Mouse (Mus musculus) small intestine, adult 2 months (tissue): Measurements from ENCODE around the gene Ovol3. TPM values are rescaled to one million over a fixed set of nuclear protein-coding genes. Genes with fewer than 3 reads are reported as not detected.
A peak's percentile ranks its signal among the peaks of the same experiment; 100 is the strongest.

Experiments
- H3K27ac ChIP-seq: fragments of 200-500 bp; 2 replicates; pipeline ENCODE4 v1.5.1; 2012; ENCODE audit warnings: low read depth, low read length, control low read depth, inconsistent platforms; ENCODE audit not compliant: insufficient read depth
- H3K27me3 ChIP-seq: fragments of 200-500 bp; 2 replicates; pipeline ENCODE4 v1.6.1; 2012; ENCODE audit warnings: mild to moderate bottlenecking, moderate library complexity, low read length, inconsistent platforms; ENCODE audit not compliant: control insufficient read depth, insufficient read depth
- H3K36me3 ChIP-seq: fragments of 200-500 bp; 2 replicates; pipeline ENCODE4 v1.6.1; 2012; ENCODE audit warnings: mild to moderate bottlenecking, low read length, control low read depth, inconsistent platforms; ENCODE audit not compliant: control insufficient read depth, insufficient read depth
- H3K4me1 ChIP-seq: fragments of 200-500 bp; 2 replicates; pipeline ENCODE4 v1.6.1; 2012; ENCODE audit warnings: low read length, inconsistent platforms, mixed read lengths; ENCODE audit not compliant: control insufficient read depth, insufficient read depth, insufficient read length
- H3K4me3 ChIP-seq: fragments of 200-500 bp; 2 replicates; pipeline ENCODE4 v1.5.1; 2012; ENCODE audit warnings: low read depth, mild to moderate bottlenecking, control low read depth, inconsistent platforms, low read length, moderate library complexity
- CTCF ChIP-seq: fragments of 200-500 bp; IDR thresholded peaks from 2 replicates; pipeline ENCODE4 v1.5.1; 2012; ENCODE audit warnings: low read depth, mild to moderate bottlenecking, control low read depth, inconsistent platforms, low read length, moderate library complexity, mixed read lengths; ENCODE audit not compliant: insufficient replicate concordance, insufficient read length; ENCODE audit errors: extremely low read depth
- POLR2A ChIP-seq: fragments of 200-500 bp; IDR thresholded peaks from 2 replicates; pipeline ENCODE4 v1.6.1; 2012; ENCODE audit warnings: low read depth, mild to moderate bottlenecking, control low read depth, inconsistent platforms, low read length, moderate library complexity
- WGBS: fragments of 180-500 bp; shearing (Covaris S2); methylation state at CpG from one replicate; pipeline ENCODE4 v1.1.7; 2018; 5-methylcytosine and 5-hydroxymethylcytosine counted together
- polyA plus RNA-seq: library from polyadenylated mRNA; depleted of rRNA; stranded (reverse); fragments of >200 nt; gene quantifications from 2 replicates; pipeline ENCODE4 v1.2.3, GENCODE M21; 2012

The Ovol3 gene
- polyA plus RNA-seq, 1 experiment: not detected

GRCm38 (mm10) chr7:30199498-30200139, 35.9 kb downstream of the Ovol3 start:
- Histone ChIP-seq H3K27me3 (no peaks in the 10 kb centered on the region), H3K4me1 (peaks cover 20% of the 10 kb centered on the region), H3K36me3 (no peaks in the 10 kb centered on the region), H3K27ac (no peak overlapping the region), H3K4me3 (no peak overlapping the region)
- 80% methylated on average over 18 of the region's 18 CpGs for WGBS
- TF ChIP-seq POLR2A (no peak), CTCF (no peak)

- no peaks in the 10 kb centered on the region for H3K27me3 ChIP-seq
- WGBS: 5% methylated on average over 8 of the region's 8 CpGs
- H3K4me1 ChIP-seq: peaks cover 20% of the 10 kb centered on the region
- no peaks in the 10 kb centered on the region for H3K36me3 ChIP-seq
- no peak within 1 kb of the TSS for H3K27ac ChIP-seq
- H3K4me3 ChIP-seq: no peak within 1 kb of the TSS
- TF ChIP-seq POLR2A: no peak
- peak; percentile 78; the same call in 1 of the 2 replicates for TF ChIP-seq CTCF
Observed at GRCm38 (mm10) chr7:30198481-30198971, 37.0 kb downstream of the Ovol3 start, which contains the start of gene Capns1. TSS of gene Capns1 (minus strand) at chr7:30198811.

- no peak for TF ChIP-seq CTCF
- no peak for TF ChIP-seq POLR2A
- H3K4me3 ChIP-seq: no peak overlapping the region
- peaks cover 3% of the 10 kb centered on the region for H3K36me3 ChIP-seq
- no peaks in the 10 kb centered on the region for H3K27me3 ChIP-seq
- WGBS: 70% methylated on average over 5 of the region's 5 CpGs
- no peak overlapping the region for H3K27ac ChIP-seq
- peaks cover 24% of the 10 kb centered on the region for H3K4me1 ChIP-seq
Observed at GRCm38 (mm10) chr7:30197592-30198129, 37.9 kb downstream of the Ovol3 start.

DNA sequence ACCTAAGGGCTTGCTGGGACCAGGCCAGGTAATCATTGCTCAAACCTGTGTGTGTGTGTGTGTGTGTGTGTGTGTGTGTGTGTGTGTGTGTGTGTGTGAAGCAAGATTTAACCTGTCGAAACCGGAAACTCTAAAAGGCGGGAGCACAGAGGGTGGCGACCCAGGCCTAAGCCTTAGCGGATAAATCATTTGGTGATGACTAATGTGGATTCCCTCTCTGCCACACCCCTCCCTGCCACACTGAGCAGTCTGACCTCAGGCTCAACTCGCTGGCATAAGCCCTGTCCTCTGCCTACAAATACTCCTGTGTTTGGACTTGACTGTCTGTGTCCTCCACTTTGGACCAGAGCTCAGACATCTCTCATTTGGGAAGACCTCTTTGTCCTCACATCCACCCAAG, 39.4 kb downstream of the Ovol3 start:
- H3K27ac ChIP-seq: 0 out of 2 replicates have a peak overlapping the region, but pooled peaks have one; percentile 0
- H3K36me3 ChIP-seq: peaks cover 17% of the 10 kb centered on the region
- TF ChIP-seq POLR2A (no peak), CTCF (no peak)
- no peaks in the 10 kb centered on the region for H3K27me3 ChIP-seq
- WGBS: 33% methylated on average over 6 of the region's 6 CpGs
- peaks cover 24% of the 10 kb centered on the region for H3K4me1 ChIP-seq
- H3K4me3 ChIP-seq: no peak overlapping the region

- peaks cover 19% of the 10 kb centered on the region for H3K36me3 ChIP-seq
- H3K4me1 ChIP-seq: peaks cover 24% of the 10 kb centered on the region
- TF ChIP-seq CTCF: no peak
- no peak for TF ChIP-seq POLR2A
- H3K27ac ChIP-seq: no peak overlapping the region
- no peak overlapping the region for H3K4me3 ChIP-seq
- WGBS: 59% methylated on average over 6 of the region's 6 CpGs
- no peaks in the 10 kb centered on the region for H3K27me3 ChIP-seq
Observed at GRCm38 (mm10) chr7:30195461-30195860, 40.1 kb downstream of the Ovol3 start.

DNA sequence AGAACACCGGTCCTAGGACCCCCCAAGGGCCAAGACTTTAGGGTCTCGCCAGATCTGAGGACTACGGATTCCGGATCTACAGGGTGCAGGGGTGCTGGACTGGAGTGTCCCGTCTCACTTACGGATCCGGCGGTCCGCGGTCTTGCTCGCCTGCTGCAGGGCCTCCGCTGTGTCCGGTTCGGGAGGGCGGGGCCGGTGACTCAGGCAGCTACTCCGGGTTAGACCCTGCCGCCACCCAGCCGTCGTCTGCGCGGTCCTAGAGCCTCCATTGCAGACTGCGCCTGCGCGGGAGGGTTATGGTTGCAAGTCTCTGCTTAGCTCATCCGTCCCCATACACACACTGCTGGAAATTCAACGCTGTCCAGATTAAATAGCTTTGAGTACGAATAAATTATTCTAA, 40.6 kb downstream of the Ovol3 start:
- Histone ChIP-seq H3K27ac (peak overlapping the region; percentile 94), H3K4me1 (peaks cover 24% of the 10 kb centered on the region), H3K36me3 (peaks cover 24% of the 10 kb centered on the region), H3K27me3 (no peaks in the 10 kb centered on the region), H3K4me3 (peak overlapping the region; percentile 86)
- TF ChIP-seq POLR2A: peak; percentile 78
- no peak for TF ChIP-seq CTCF
- under 1% methylated on average over 28 of the region's 28 CpGs for WGBS

GRCm38 (mm10) chr7:30194101-30194831, 41.3 kb downstream of the Ovol3 start:
- no peak for TF ChIP-seq POLR2A
- no peak for TF ChIP-seq CTCF
- WGBS: under 1% methylated on average over 26 of the region's 26 CpGs

More at GRCm38 (mm10) chr7:30194101-30194831, 41.3 kb downstream of the Ovol3 start:
- peak overlapping the region; percentile 86 for H3K4me3 ChIP-seq
- peaks cover 24% of the 10 kb centered on the region for H3K4me1 ChIP-seq
- peaks cover 28% of the 10 kb centered on the region for H3K36me3 ChIP-seq
- no peaks in the 10 kb centered on the region for H3K27me3 ChIP-seq
- peak overlapping the region; percentile 94 for H3K27ac ChIP-seq
